Comparison of ENCODE assay signal across 9 mouse cellular contexts in genomic region chr3:58138726-58139585, GRCm38 (mm10).
A peak's percentile ranks its signal among the peaks of the same experiment; 100 is the strongest.
DNase-seq lines count a peak whose midpoint lies in the region; ATAC-seq and TF ChIP-seq lines count a peak whose summit lies in the region.
"Had no signal": no experiment of that assay in that cellular context is flagged by ENCODE, and none has a peak within 500 bp of the region (broad histone marks: within the 10 kb centered on the region; RNA-seq: fewer than 3 reads in every experiment).

No protein-coding gene starts in this region.

- no peak for TF ChIP-seq POLR2A in bone marrow macrophage, adult 2 months (IDR thresholded peaks at IDR 0.05; ENCODE audit: borderline replicate concordance, low read depth, low read length)

- ATAC-seq in forebrain, embryonic 14.5 days, result no peak
- no peak for ATAC-seq in forebrain, embryonic 16.5 days

- no peak overlapping the region for H3K27ac ChIP-seq in forebrain, embryonic 14.5 days (ENCODE audit: low read depth, low read length)
- no peak overlapping the region for H3K27ac ChIP-seq in forebrain, embryonic 16.5 days (ENCODE audit: low read length)
- H3K27ac ChIP-seq in bone marrow macrophage, adult 2 months (ENCODE audit: insufficient read depth, low read depth, low read length), result no peak overlapping the region

- no peaks in the 10 kb centered on the region for H3K36me3 ChIP-seq in forebrain, embryonic 14.5 days (ENCODE audit: control insufficient read depth, insufficient read depth, low read length)
- H3K36me3 ChIP-seq in forebrain, embryonic 16.5 days (ENCODE audit: control insufficient read depth, insufficient read depth), result no peaks in the 10 kb centered on the region

- peak; percentile 16 for DNase-seq in forebrain, embryonic 14.5 days (ENCODE audit: low spot score)
- peak; percentile 28 for DNase-seq in ovary, postnatal 36 days (ENCODE audit: low spot score)
- no peak for DNase-seq in ovary, adult 18-20 months (ENCODE audit: low spot score)
- DNase-seq in heart, postnatal 10 days, result peak; percentile 42 to 63
- DNase-seq in lung, postnatal 36 days, result peak; percentile 53
- no peak for DNase-seq in frontal cortex, postnatal 36 days (ENCODE audit: low spot score in 2 of 2)

- no peaks in the 10 kb centered on the region for H3K27me3 ChIP-seq in forebrain, embryonic 14.5 days (replicated peaks; ENCODE audit: control insufficient read depth, insufficient read depth, low read length)
- no peaks in the 10 kb centered on the region for H3K27me3 ChIP-seq in forebrain, embryonic 16.5 days (replicated peaks; ENCODE audit: control insufficient read depth, insufficient read depth, low read length)

- intact Hi-C loops in heart, postnatal 10 days (cut with DNase I), result no loop called here

- H3K4me2 ChIP-seq in forebrain, embryonic 14.5 days (ENCODE audit: low read length), result no peak overlapping the region
- no peak overlapping the region for H3K4me2 ChIP-seq in forebrain, embryonic 16.5 days (ENCODE audit: low read length)

- WGBS in forebrain, embryonic 14.5 days, result 77% methylated on average over 8 of the region's 8 CpGs
- WGBS in forebrain, embryonic 16.5 days, result 80% methylated on average over 8 of the region's 8 CpGs

- peaks cover 5% of the 10 kb centered on the region; the same call in 1 of the 2 replicates for H3K4me1 ChIP-seq in forebrain, embryonic 14.5 days (ENCODE audit: control insufficient read depth, insufficient read depth, low read length)
- peaks cover 5% of the 10 kb centered on the region for H3K4me1 ChIP-seq in forebrain, embryonic 16.5 days (replicated peaks; ENCODE audit: control insufficient read depth, insufficient read depth, low read length)
- no peaks in the 10 kb centered on the region for H3K4me1 ChIP-seq in bone marrow macrophage, adult 2 months (ENCODE audit: control insufficient read depth, insufficient read depth, low read length)

- H3K9me3 ChIP-seq in forebrain, embryonic 14.5 days (replicated peaks; ENCODE audit: control insufficient read depth, low read length), result no peaks in the 10 kb centered on the region
- H3K9me3 ChIP-seq in forebrain, embryonic 16.5 days (ENCODE audit: control insufficient read depth, low read length), result no peaks in the 10 kb centered on the region

- H3K9ac ChIP-seq in forebrain, embryonic 14.5 days (ENCODE audit: low read length), result no peak overlapping the region
- no peak overlapping the region for H3K9ac ChIP-seq in forebrain, embryonic 16.5 days (replicated peaks; ENCODE audit: low read depth, low read length)

- peak; percentile 45; the same call in 1 of the 2 replicates for TF ChIP-seq CTCF in bone marrow macrophage, adult 2 months (IDR thresholded peaks at IDR 0.05; ENCODE audit: low read depth, low read length)

- H3K4me3 ChIP-seq in forebrain, embryonic 14.5 days (ENCODE audit: low read depth, low read length), result no peak overlapping the region
- H3K4me3 ChIP-seq in forebrain, embryonic 16.5 days (replicated peaks; ENCODE audit: low read length), result no peak overlapping the region
- no peak overlapping the region for H3K4me3 ChIP-seq in bone marrow macrophage, adult 2 months (ENCODE audit: insufficient read depth, low read length)
- H3K4me3 ChIP-seq: myocyte had no signal

Comparison
In these comparisons a context has a peak if more than half of its experiments do, and no peak if none do; other contexts are left out.
1. DNase-seq: peak in forebrain, embryonic 14.5 days (single experiment), ovary, postnatal 36 days (single experiment), heart, postnatal 10 days (2 of 2) and lung, postnatal 36 days (single experiment); none in ovary, adult 18-20 months (single experiment) and frontal cortex, postnatal 36 days (0 of 2).